Comparison of ENCODE assay signal across 20 mouse cellular contexts in the genomic region with DNA sequence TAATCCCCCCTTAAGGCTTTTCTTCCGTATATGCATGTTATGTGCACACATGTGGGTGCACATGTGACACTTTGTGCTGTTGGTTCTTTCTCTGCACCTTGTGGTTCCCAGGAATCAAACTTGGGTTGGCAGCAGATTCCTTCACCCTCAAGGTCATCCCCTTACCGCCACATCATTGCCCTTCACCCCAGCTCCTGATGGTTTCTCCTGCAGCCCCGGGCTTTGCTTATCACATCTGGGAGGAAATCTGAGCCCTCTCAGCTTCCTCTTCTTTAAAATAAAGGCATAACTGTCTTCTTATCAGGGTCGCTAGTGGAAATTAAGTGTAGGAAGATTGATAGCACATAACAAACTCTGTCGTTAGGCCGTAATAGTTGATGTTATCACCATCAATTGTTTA. TPM values are rescaled to one million over a fixed set of nuclear protein-coding genes. Genes with fewer than 3 reads are reported as not detected.
A peak's percentile ranks its signal among the peaks of the same experiment; 100 is the strongest.
DNase-seq lines count a peak whose midpoint lies in the region; ATAC-seq and TF ChIP-seq lines count a peak whose summit lies in the region.
"Had no signal": no experiment of that assay in that cellular context is flagged by ENCODE, and none has a peak within 500 bp of the region (broad histone marks: within the 10 kb centered on the region; RNA-seq: fewer than 3 reads in every experiment).

No protein-coding gene starts in this region.

- peak overlapping the region; percentile 18; the same call in 1 of the 2 replicates for H3K27ac ChIP-seq in layer of hippocampus, adult 2 months
- H3K27ac ChIP-seq: forebrain, embryonic 13.5 days; heart, embryonic 13.5 days; hindbrain, embryonic 13.5 days; hindbrain, postnatal 0 days had no signal

- peak; percentile 13 for DNase-seq in adrenal gland, postnatal 14 days
- no peak for DNase-seq in adrenal gland, postnatal 4 days (ENCODE audit: low spot score in 2 of 2)
- DNase-seq in layer of hippocampus, adult 2 months (ENCODE audit: low spot score in 2 of 2), result no peak
- no peak for DNase-seq in layer of hippocampus, adult 9-11 months
- no peak for DNase-seq in urinary bladder, postnatal 14 days (ENCODE audit: low spot score)
- no peak for DNase-seq in urinary bladder, postnatal 36 days (ENCODE audit: low spot score in 2 of 2)
- DNase-seq: adrenal gland, adult 2 months; adrenal gland, postnatal 36 days; cerebellum, adult 11 months; cerebellum, adult 8-10 months; cerebellum, postnatal 14 days; forebrain, postnatal 0 days; gastrocnemius, postnatal 36 days; heart, postnatal 4 days; kidney, adult 11 months had no signal

- no peak overlapping the region for H3K4me3 ChIP-seq in layer of hippocampus, adult 2 months
- H3K4me3 ChIP-seq: forebrain, embryonic 13.5 days; heart, embryonic 13.5 days; hindbrain, embryonic 13.5 days had no signal

- 0 out of 2 replicates have a peak, but pooled peaks have one; percentile 1 for ATAC-seq in granulocyte monocyte progenitor cell, adult 5-6 weeks (replicated peaks; ENCODE audit: poor library complexity, severe bottlenecking)
- ATAC-seq: forebrain, embryonic 13.5 days; forebrain, postnatal 0 days; hindbrain, postnatal 0 days had no signal

- no peak for TF ChIP-seq CTCF in layer of hippocampus, adult 2 months (conservative IDR thresholded peaks at IDR 0.05)

RNA-seq across cellular contexts. Expression of a gene that starts 3.1 kb away (rescaled TPM):
- 25.0 and 26.1 TPM in 2 replicates for total RNA-seq in adrenal gland, postnatal 14 days (2021)
- 10 to 100 TPM; 34.2 to 37.8 TPM for total RNA-seq in adrenal gland, postnatal 4 days (2021)
- total RNA-seq in layer of hippocampus, adult 2 months (2021), result 10 to 100 TPM; 72.6 to 74.4 TPM
- 80.5 and 85.2 TPM in 2 replicates for total RNA-seq in granulocyte monocyte progenitor cell, adult 5-6 weeks (2014; fragmentation: Nextera tagmentation)
- total RNA-seq in granulocyte monocyte progenitor cell, adult 5-6 weeks (2017), result 53.4 and 62.9 TPM in 2 replicates

RNA-seq across cellular contexts. Expression of a gene that starts 3.1 kb away (rescaled TPM):
- total RNA-seq in adrenal gland, postnatal 14 days (2021), result 6.0 and 7.8 TPM in 2 replicates
- total RNA-seq in adrenal gland, postnatal 4 days (2021), result 1 to 10 TPM; 4.4 to 4.5 TPM
- 1 to 10 TPM in 1 of 2 experiments, under 1 TPM in 1; 0.88 to 1.5 TPM for total RNA-seq in layer of hippocampus, adult 2 months (2021)
- 21.7 and 34.6 TPM in 2 replicates for total RNA-seq in granulocyte monocyte progenitor cell, adult 5-6 weeks (2014; fragmentation: Nextera tagmentation)
- total RNA-seq in granulocyte monocyte progenitor cell, adult 5-6 weeks (2017), result 24.8 and 33.2 TPM in 2 replicates
